Mouse (Mus musculus): ENCODE measurements around the gene Bicc1. TPM values are rescaled to one million over a fixed set of nuclear protein-coding genes. Genes with fewer than 3 reads are reported as not detected.
A peak's percentile ranks its signal among the peaks of the same experiment; 100 is the strongest.

Bicc1 gene
- polyA plus RNA-seq, 1 experiment from 2014 or later = 4.9 TPM

DNA sequence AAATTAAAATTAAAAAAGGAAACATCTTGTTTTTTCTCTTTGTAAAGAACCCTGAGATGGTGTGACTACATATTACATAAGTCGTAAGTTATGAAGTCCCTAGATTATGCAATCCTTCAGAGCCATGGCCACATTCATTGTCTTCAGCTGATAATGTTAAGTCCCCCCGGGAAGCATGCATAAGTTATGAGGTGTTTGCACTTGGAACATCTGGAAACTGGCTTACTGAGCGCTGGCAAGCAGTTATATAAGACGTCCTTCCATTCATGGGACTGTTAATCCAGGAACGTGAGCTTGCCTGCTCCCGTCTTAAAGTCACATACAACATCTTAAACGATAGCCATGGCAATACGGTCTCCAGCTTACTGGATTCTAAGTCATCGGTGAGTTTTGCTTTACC is 151.5 kb downstream of the Bicc1 start:
- no peak overlapping the region for H3K4me2 ChIP-seq (ENCODE audit: low read length)
- no peak overlapping the region for H3K4me3 ChIP-seq (ENCODE audit: low read length)
- H3K27ac ChIP-seq (ENCODE audit: low read depth, low read length) = no peak overlapping the region
- no peaks in the 10 kb centered on the region for H3K4me1 ChIP-seq (ENCODE audit: control insufficient read depth, insufficient read depth, low read depth, low read length)
- ATAC-seq = no peak
- H3K36me3 ChIP-seq (ENCODE audit: control insufficient read depth, insufficient read depth, low read length) = no peaks in the 10 kb centered on the region
- no peaks in the 10 kb centered on the region for H3K9me3 ChIP-seq (ENCODE audit: control insufficient read depth, low read length)
- 69% methylated on average over 9 of the region's 9 CpGs for WGBS
- H3K27me3 ChIP-seq (replicated peaks; ENCODE audit: control insufficient read depth, insufficient read depth, low read length) = no peaks in the 10 kb centered on the region
- no peak overlapping the region for H3K9ac ChIP-seq (ENCODE audit: low read depth, low read length)

DNA sequence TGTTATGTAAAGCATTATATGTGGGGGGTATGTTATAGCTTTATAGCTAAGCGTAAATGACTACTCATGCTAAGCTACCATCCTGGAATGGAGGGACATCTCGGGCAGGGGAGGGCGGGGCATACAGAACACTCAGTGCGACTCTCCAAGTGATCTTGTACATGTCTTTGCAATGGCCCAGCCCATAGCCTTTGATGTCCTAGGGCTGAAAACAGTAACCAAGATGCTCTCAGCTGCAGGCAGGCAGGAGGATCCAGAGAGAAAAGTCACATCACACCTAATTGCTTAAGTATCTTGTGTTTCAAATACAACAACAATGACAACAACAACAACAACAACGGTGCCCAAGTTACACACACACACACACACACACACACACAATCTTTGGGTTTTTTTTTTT is 152.0 kb downstream of the Bicc1 start:
- Histone ChIP-seq H3K4me2 (ENCODE audit: low read length) (no peak overlapping the region), H3K9me3 (ENCODE audit: control insufficient read depth, low read length) (no peaks in the 10 kb centered on the region), H3K9ac (ENCODE audit: low read depth, low read length) (no peak overlapping the region), H3K4me1 (ENCODE audit: control insufficient read depth, insufficient read depth, low read depth, low read length) (no peaks in the 10 kb centered on the region), H3K4me3 (ENCODE audit: low read length) (no peak overlapping the region), H3K36me3 (ENCODE audit: control insufficient read depth, insufficient read depth, low read length) (no peaks in the 10 kb centered on the region), H3K27me3 (replicated peaks; ENCODE audit: control insufficient read depth, insufficient read depth, low read length) (no peaks in the 10 kb centered on the region), H3K27ac (ENCODE audit: low read depth, low read length) (no peak overlapping the region)
- WGBS = 91% methylated on average over 5 of the region's 5 CpGs
- no peak for ATAC-seq

DNA sequence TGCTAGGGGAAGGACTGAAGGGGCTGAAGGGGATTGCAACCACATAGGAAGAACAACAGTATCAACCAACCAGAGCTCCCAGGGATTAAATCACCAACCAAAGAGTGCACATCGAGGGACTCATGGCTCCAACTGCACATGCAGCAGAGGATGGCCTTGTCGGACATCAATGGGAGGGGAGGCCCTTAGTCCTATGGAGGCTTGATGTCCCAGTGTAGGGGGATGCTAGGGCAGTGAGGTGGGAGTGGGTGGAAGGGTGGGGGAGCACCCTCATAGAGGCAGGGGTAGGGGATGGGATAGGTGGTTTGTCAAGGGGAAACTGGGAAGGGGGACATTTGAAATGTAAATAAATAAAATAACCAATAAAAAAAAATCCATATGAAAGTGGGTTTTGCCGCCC is 152.5 kb downstream of the Bicc1 start:
- Histone ChIP-seq H3K36me3 (ENCODE audit: control insufficient read depth, insufficient read depth, low read length) (no peaks in the 10 kb centered on the region), H3K9me3 (ENCODE audit: control insufficient read depth, low read length) (no peaks in the 10 kb centered on the region), H3K27me3 (replicated peaks; ENCODE audit: control insufficient read depth, insufficient read depth, low read length) (no peaks in the 10 kb centered on the region), H3K27ac (ENCODE audit: low read depth, low read length) (no peak overlapping the region), H3K9ac (ENCODE audit: low read depth, low read length) (no peak overlapping the region), H3K4me3 (ENCODE audit: low read length) (no peak overlapping the region), H3K4me2 (ENCODE audit: low read length) (no peak overlapping the region), H3K4me1 (ENCODE audit: control insufficient read depth, insufficient read depth, low read depth, low read length) (no peaks in the 10 kb centered on the region)
- no peak for ATAC-seq
- 86% methylated on average over 3 of the region's 3 CpGs for WGBS

DNA sequence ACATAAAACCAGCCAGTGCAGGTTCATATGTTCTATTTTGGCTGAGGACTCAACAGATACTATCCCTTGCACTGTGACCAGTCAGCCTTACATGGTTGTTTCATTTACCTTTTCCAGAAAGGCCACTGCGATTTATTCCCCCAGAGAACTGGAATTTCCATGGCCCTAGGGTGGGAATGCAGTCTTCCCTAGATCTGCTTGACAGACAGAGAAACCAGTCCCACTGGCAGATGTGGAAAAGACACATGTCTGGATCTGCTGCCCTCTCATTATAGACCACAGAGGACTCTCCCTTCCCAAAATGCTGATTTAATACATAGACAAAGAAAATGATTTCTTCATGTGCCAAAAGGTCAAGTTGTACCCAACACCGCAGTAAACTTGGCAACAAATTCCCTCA is 156.6 kb downstream of the Bicc1 start:
- H3K27me3 ChIP-seq (replicated peaks; ENCODE audit: control insufficient read depth, insufficient read depth, low read length) = no peaks in the 10 kb centered on the region
- H3K4me2 ChIP-seq (ENCODE audit: low read length) = no peak overlapping the region
- WGBS = 89% methylated on average over 2 of the region's 2 CpGs
- H3K9ac ChIP-seq (ENCODE audit: low read depth, low read length) = no peak overlapping the region
- H3K4me1 ChIP-seq (ENCODE audit: control insufficient read depth, insufficient read depth, low read depth, low read length) = no peaks in the 10 kb centered on the region; the same call in 1 of the 2 replicates
- no peak for ATAC-seq
- H3K27ac ChIP-seq (ENCODE audit: low read depth, low read length) = no peak overlapping the region
- no peak overlapping the region for H3K4me3 ChIP-seq (ENCODE audit: low read length)
- H3K9me3 ChIP-seq (ENCODE audit: control insufficient read depth, low read length) = no peaks in the 10 kb centered on the region
- H3K36me3 ChIP-seq (ENCODE audit: control insufficient read depth, insufficient read depth, low read length) = no peaks in the 10 kb centered on the region

DNA sequence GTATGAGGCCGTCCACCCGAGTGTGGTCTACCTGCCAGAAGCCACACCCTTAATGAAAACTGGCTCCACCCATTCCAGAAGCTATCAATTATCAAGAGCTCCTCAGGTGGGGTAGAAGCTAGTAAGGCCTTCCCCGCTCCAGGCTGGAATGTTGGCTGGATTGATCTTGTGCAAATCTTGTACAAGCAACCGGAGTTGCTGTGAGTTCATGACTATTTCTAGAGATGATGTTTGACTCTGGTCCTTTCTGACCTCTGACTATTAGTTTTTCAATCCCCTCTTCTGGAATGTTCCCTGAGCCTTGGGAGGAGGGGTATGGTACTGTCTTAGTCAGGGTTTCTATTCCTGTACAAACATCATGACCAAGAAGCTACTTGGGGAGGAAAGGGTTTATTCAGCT is 157.3 kb downstream of the Bicc1 start:
- no peak overlapping the region for H3K9ac ChIP-seq (ENCODE audit: low read depth, low read length)
- H3K36me3 ChIP-seq (ENCODE audit: control insufficient read depth, insufficient read depth, low read length) = no peaks in the 10 kb centered on the region
- no peak overlapping the region for H3K4me2 ChIP-seq (ENCODE audit: low read length)
- H3K4me3 ChIP-seq (ENCODE audit: low read length) = no peak overlapping the region
- no peak for ATAC-seq
- no peaks in the 10 kb centered on the region for H3K9me3 ChIP-seq (ENCODE audit: control insufficient read depth, low read length)
- H3K4me1 ChIP-seq (ENCODE audit: control insufficient read depth, insufficient read depth, low read depth, low read length) = no peaks in the 10 kb centered on the region; the same call in 1 of the 2 replicates
- H3K27ac ChIP-seq (ENCODE audit: low read depth, low read length) = no peak overlapping the region
- H3K27me3 ChIP-seq (replicated peaks; ENCODE audit: control insufficient read depth, insufficient read depth, low read length) = no peaks in the 10 kb centered on the region
- 98% methylated on average over 4 of the region's 4 CpGs for WGBS

DNA sequence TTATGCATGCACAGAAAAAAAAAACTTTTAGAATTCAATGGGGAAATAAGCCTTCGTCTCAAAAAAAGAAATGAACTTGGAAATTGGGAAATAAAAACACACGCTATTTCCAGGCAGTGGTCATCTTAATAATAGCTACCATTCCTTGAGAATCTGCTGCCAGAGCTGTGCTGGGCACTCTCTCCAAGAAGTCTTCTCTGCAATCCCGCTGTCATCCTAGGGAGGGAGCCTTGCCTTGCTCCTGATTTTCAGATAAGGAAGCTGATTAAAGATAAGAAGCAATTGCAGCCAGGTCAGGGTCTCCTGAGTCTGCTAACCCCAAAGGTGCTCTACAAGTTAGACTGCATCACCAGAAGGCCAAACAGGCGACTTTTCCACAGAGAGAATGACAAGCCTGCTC is 161.4 kb downstream of the Bicc1 start:
- ATAC-seq = no peak
- no peaks in the 10 kb centered on the region for H3K9me3 ChIP-seq (ENCODE audit: control insufficient read depth, low read length)
- no peaks in the 10 kb centered on the region; the same call in 1 of the 2 replicates for H3K4me1 ChIP-seq (ENCODE audit: control insufficient read depth, insufficient read depth, low read depth, low read length)
- H3K4me2 ChIP-seq (ENCODE audit: low read length) = no peak overlapping the region
- H3K9ac ChIP-seq (ENCODE audit: low read depth, low read length) = no peak overlapping the region
- no peaks in the 10 kb centered on the region for H3K27me3 ChIP-seq (replicated peaks; ENCODE audit: control insufficient read depth, insufficient read depth, low read length)
- H3K27ac ChIP-seq (ENCODE audit: low read depth, low read length) = no peak overlapping the region
- H3K36me3 ChIP-seq (ENCODE audit: control insufficient read depth, insufficient read depth, low read length) = no peaks in the 10 kb centered on the region
- no peak overlapping the region for H3K4me3 ChIP-seq (ENCODE audit: low read length)
- 51% methylated on average over 4 of the region's 4 CpGs for WGBS

DNA sequence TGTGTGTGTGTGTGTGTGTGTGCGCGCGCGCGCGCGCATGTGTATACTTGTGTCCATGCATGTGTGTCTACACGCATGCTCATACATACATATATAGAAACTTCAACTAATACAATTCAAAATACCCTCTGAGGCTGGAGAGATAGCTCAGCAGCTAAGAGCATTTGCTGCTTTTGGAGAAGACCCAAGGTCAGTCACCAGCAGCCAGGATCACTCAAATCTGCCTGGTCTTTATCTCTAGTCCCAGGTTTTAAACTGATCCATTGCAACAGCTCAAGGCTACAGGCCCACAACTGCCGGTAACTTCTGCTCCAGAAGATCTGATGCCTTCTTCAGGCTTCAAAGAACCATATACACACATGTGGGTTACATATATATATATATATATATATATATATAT is 163.4 kb downstream of the Bicc1 start:
- Histone ChIP-seq H3K9me3 (ENCODE audit: control insufficient read depth, low read length) (no peaks in the 10 kb centered on the region), H3K4me3 (ENCODE audit: low read length) (no peak overlapping the region), H3K27me3 (replicated peaks; ENCODE audit: control insufficient read depth, insufficient read depth, low read length) (no peaks in the 10 kb centered on the region), H3K36me3 (ENCODE audit: control insufficient read depth, insufficient read depth, low read length) (no peaks in the 10 kb centered on the region), H3K27ac (ENCODE audit: low read depth, low read length) (no peak overlapping the region), H3K4me2 (ENCODE audit: low read length) (no peak overlapping the region), H3K4me1 (ENCODE audit: control insufficient read depth, insufficient read depth, low read depth, low read length) (no peaks in the 10 kb centered on the region; the same call in 1 of the 2 replicates), H3K9ac (ENCODE audit: low read depth, low read length) (no peak overlapping the region)
- 97% methylated on average over 9 of the region's 9 CpGs for WGBS
- no peak for ATAC-seq

DNA sequence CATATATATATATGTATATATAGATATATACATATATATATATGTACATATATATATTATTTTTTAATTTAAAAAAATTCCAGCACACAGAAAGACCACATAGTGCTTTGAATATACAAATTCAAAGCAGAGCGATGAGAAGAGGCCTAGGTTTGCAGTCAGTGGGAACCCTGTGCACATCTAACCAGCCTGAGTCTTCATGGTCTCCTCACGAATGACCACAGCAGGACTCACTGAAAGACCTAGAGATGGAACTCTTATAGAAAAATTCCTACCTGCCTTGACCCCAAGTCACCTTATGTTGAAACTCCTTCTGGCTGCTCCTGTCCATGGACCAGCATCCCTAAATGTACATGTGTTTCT is 165.4 kb downstream of the Bicc1 start:
- WGBS = 89% methylated on average over 2 of the region's 2 CpGs
- Histone ChIP-seq H3K4me3 (ENCODE audit: low read length) (no peak overlapping the region), H3K4me1 (ENCODE audit: control insufficient read depth, insufficient read depth, low read depth, low read length) (no peaks in the 10 kb centered on the region; the same call in 1 of the 2 replicates), H3K27me3 (replicated peaks; ENCODE audit: control insufficient read depth, insufficient read depth, low read length) (no peaks in the 10 kb centered on the region), H3K4me2 (ENCODE audit: low read length) (no peak overlapping the region), H3K9me3 (ENCODE audit: control insufficient read depth, low read length) (no peaks in the 10 kb centered on the region), H3K27ac (ENCODE audit: low read depth, low read length) (peak overlapping the region; percentile 9; the same call in 1 of the 2 replicates), H3K9ac (ENCODE audit: low read depth, low read length) (no peak overlapping the region), H3K36me3 (ENCODE audit: control insufficient read depth, insufficient read depth, low read length) (no peaks in the 10 kb centered on the region)
- ATAC-seq = peak; percentile 48; the same call in 1 of the 2 replicates

DNA sequence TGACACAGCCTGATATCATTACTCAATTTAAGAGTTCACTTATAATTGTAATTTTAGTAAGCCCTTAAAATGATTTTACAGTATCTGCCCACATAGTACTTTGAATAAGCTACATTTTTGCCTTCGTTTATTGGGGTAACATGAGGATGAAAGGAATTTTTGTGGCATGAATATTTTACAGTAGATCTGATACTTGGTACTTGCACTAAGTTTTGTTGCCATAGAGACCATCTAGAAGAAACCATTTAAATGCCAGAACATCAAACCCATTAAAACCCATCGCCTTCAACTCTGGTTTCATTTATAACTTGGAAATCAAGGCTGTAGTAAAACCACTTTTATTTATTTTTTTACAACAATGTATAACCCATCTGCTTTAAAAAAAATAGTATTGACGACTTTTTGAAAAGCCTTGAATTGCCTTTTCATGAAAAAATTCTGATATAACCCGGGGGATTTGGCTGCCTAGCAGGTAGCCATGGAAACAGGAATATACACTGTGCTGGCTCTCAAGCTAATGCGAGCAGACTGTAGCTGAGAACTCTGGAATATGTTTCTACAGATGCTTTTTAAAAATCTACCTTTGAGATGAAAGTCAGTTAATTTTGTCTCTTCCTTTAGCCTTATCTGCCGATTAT is 165.9 kb downstream of the Bicc1 start:
- 40% methylated on average over 6 of the region's 6 CpGs for WGBS
- Histone ChIP-seq H3K27ac (ENCODE audit: low read depth, low read length) (no peak overlapping the region), H3K36me3 (ENCODE audit: control insufficient read depth, insufficient read depth, low read length) (no peaks in the 10 kb centered on the region), H3K4me3 (ENCODE audit: low read length) (no peak overlapping the region), H3K9me3 (ENCODE audit: control insufficient read depth, low read length) (no peaks in the 10 kb centered on the region), H3K9ac (ENCODE audit: low read depth, low read length) (no peak overlapping the region), H3K4me2 (ENCODE audit: low read length) (no peak overlapping the region), H3K4me1 (ENCODE audit: control insufficient read depth, insufficient read depth, low read depth, low read length) (no peaks in the 10 kb centered on the region; the same call in 1 of the 2 replicates), H3K27me3 (replicated peaks; ENCODE audit: control insufficient read depth, insufficient read depth, low read length) (no peaks in the 10 kb centered on the region)
- ATAC-seq = peak; percentile 92

DNA sequence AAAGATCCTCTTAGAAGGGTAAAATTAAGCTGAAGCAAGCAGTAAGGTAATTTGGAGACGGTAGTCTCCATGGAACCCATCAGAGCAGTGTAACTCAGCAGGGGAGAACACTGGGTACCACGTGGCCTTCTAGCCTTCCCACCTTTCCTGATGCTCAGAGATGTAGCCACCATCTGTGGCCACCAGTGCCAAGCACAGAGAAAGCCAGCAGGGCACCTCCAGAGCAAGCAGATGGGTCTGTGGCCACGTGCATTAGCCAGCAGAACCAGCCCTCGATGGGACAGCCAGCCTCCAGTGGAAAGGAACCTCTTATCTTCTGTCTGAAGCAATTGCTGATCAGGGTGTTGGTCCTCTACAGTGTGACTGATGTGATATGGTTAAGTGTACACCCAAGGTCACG is 172.1 kb downstream of the Bicc1 start:
- Histone ChIP-seq H3K4me1 (ENCODE audit: control insufficient read depth, insufficient read depth, low read depth, low read length) (no peaks in the 10 kb centered on the region), H3K27ac (ENCODE audit: low read depth, low read length) (no peak overlapping the region), H3K4me3 (ENCODE audit: low read length) (no peak overlapping the region), H3K9me3 (ENCODE audit: control insufficient read depth, low read length) (no peaks in the 10 kb centered on the region), H3K27me3 (replicated peaks; ENCODE audit: control insufficient read depth, insufficient read depth, low read length) (no peaks in the 10 kb centered on the region), H3K4me2 (ENCODE audit: low read length) (no peak overlapping the region), H3K36me3 (ENCODE audit: control insufficient read depth, insufficient read depth, low read length) (no peaks in the 10 kb centered on the region), H3K9ac (ENCODE audit: low read depth, low read length) (no peak overlapping the region)
- no peak for ATAC-seq
- WGBS = 70% methylated on average over 5 of the region's 5 CpGs
